Mouse (Mus musculus) stomach, embryonic 14.5 days (tissue): Measurements from ENCODE around the gene Draxin. TPM values are rescaled to one million over a fixed set of nuclear protein-coding genes. Genes with fewer than 3 reads are reported as not detected.

ENCODE experiments used
- ATAC-seq: fragments of 200-750 bp; cut with Nextera tagmentation; 2 replicates; pipeline ENCODE4 v1.8.0; 2017; ENCODE audit warnings: low read depth, moderate TSS enrichment; ENCODE audit not compliant: insufficient number of reproducible peaks, insufficient read depth, low FRiP score
- H3K27ac ChIP-seq: fragments of 300-500 bp; sonication (generic); 2 replicates; pipeline ENCODE4 v1.5.1; 2014; ENCODE audit warnings: mild to moderate bottlenecking, low read length, moderate library complexity, mixed read lengths
- H3K27me3 ChIP-seq: fragments of 300-500 bp; sonication (generic); 2 replicates; pipeline ENCODE4 v1.6.1; 2014; ENCODE audit warnings: low read length, control low read depth, mixed read lengths; ENCODE audit not compliant: control insufficient read depth, insufficient read depth
- H3K36me3 ChIP-seq: fragments of 300-500 bp; sonication (generic); 2 replicates; pipeline ENCODE4 v1.6.1; 2014; ENCODE audit warnings: mild to moderate bottlenecking, control low read depth, low read length, moderate library complexity, mixed read lengths; ENCODE audit not compliant: control insufficient read depth, insufficient read depth
- H3K4me1 ChIP-seq: fragments of 300-500 bp; sonication (generic); 2 replicates; pipeline ENCODE4 v1.6.1; 2014; ENCODE audit warnings: low read length, control low read depth, mixed read lengths; ENCODE audit not compliant: control insufficient read depth, insufficient read depth
- H3K4me2 ChIP-seq: fragments of 300-500 bp; sonication (generic); replicated peaks from 2 replicates; pipeline ENCODE4 v1.6.1; 2014; ENCODE audit warnings: low read depth, low read length, control low read depth
- H3K4me3 ChIP-seq: fragments of 300-500 bp; sonication (generic); 2 replicates; pipeline ENCODE4 v1.5.1; 2014; ENCODE audit warnings: low read depth, low read length, control low read depth
- H3K9ac ChIP-seq: fragments of 300-500 bp; sonication (generic); replicated peaks from 2 replicates; pipeline ENCODE4 v1.6.1; 2014; ENCODE audit warnings: low read depth, mild to moderate bottlenecking, control low read depth, low read length, moderate library complexity, mixed read lengths
- H3K9me3 ChIP-seq: fragments of 300-500 bp; sonication (generic); 2 replicates; pipeline ENCODE4 v1.6.1; 2016; ENCODE audit warnings: low read depth, low read length, control low read depth; ENCODE audit not compliant: control insufficient read depth
- WGBS: fragments of 180-500 bp; shearing (Covaris S2); extraction: QIAGEN DNeasy Blood & Tissue Kit; methylation state at CpG from one replicate; pipeline ENCODE4 v1.1.7; 2014; 5-methylcytosine and 5-hydroxymethylcytosine counted together
- polyA plus RNA-seq: library from polyadenylated mRNA; unstranded; fragments of >200 nt; fragmentation: Nextera tagmentation; extraction: Ambion mirVana; gene quantifications from 2 replicates; pipeline ENCODE4 v1.2.1, GENCODE M21; 2014

The Draxin gene
- polyA plus RNA-seq, 1 experiment from 2014 or later, result 0.07 TPM

- H3K9me3 ChIP-seq, result no peaks in the 10 kb centered on the region
- no peak overlapping the region for H3K27ac ChIP-seq
- no peaks in the 10 kb centered on the region; the same call in 1 of the 2 replicates for H3K36me3 ChIP-seq
- ATAC-seq, result no peak; the same call in 1 of the 2 replicates
- H3K4me3 ChIP-seq, result peak overlapping the region; percentile 41
- 34% methylated on average over 27 of the region's 27 CpGs for WGBS
- H3K9ac ChIP-seq, result 0 out of 2 replicates have a peak overlapping the region, but pooled peaks have one; percentile 34
- peak overlapping the region; percentile 97 for H3K4me2 ChIP-seq
- H3K27me3 ChIP-seq, result peaks cover 18% of the 10 kb centered on the region
- no peaks in the 10 kb centered on the region; the same call in 1 of the 2 replicates for H3K4me1 ChIP-seq
These were observed 28.2 kb upstream of the Draxin start for GRCm38 (mm10) chr4:148158436-148159348.

- H3K9ac ChIP-seq, result no peak overlapping the region
- H3K27me3 ChIP-seq, result no peaks in the 10 kb centered on the region
- H3K4me2 ChIP-seq, result no peak overlapping the region
- no peak overlapping the region for H3K27ac ChIP-seq
- H3K4me1 ChIP-seq, result no peaks in the 10 kb centered on the region; the same call in 1 of the 2 replicates
- H3K9me3 ChIP-seq, result no peaks in the 10 kb centered on the region
- no peaks in the 10 kb centered on the region; the same call in 1 of the 2 replicates for H3K36me3 ChIP-seq
- WGBS, result 70% methylated on average over 3 of the region's 3 CpGs
- no peak for ATAC-seq
- H3K4me3 ChIP-seq, result no peak overlapping the region
These were observed 24.5 kb upstream of the Draxin start for GRCm38 (mm10) chr4:148154982-148155381.

GRCm38 (mm10) chr4:148154006-148154405 is 23.5 kb upstream of the Draxin start:
- no peak overlapping the region for H3K4me3 ChIP-seq
- no peaks in the 10 kb centered on the region for H3K27me3 ChIP-seq
- H3K9me3 ChIP-seq, result no peaks in the 10 kb centered on the region
- H3K4me2 ChIP-seq, result no peak overlapping the region
- H3K9ac ChIP-seq, result no peak overlapping the region
- no peaks in the 10 kb centered on the region; the same call in 1 of the 2 replicates for H3K36me3 ChIP-seq
- H3K4me1 ChIP-seq, result no peaks in the 10 kb centered on the region; the same call in 1 of the 2 replicates
- ATAC-seq, result no peak
- WGBS, result 88% methylated on average over 4 of the region's 4 CpGs
- no peak overlapping the region for H3K27ac ChIP-seq

DNA sequence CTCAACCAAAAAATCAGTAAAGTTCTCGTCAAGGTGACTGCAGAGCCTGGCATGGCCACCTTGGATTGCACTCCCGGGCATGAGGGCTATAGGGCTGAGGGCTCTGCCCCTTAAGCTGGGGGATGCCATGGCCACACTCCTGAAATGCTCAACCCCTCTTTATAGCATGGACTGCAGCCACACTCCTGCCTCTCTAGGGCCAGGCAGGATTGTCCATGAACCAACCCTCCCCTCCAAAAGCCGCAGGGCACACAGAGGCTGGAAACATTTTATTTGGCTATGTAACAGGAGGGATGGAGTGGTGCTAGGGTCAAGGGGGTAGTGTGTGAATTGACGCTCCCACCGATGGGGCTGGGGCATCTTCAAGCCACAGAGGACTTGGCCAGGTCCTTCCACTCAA is 22.0 kb upstream of the Draxin start:
- Histone ChIP-seq H3K4me2 (no peak overlapping the region), H3K36me3 (no peaks in the 10 kb centered on the region), H3K9me3 (no peaks in the 10 kb centered on the region), H3K27ac (no peak overlapping the region), H3K4me3 (no peak overlapping the region), H3K27me3 (no peaks in the 10 kb centered on the region), H3K9ac (no peak overlapping the region), H3K4me1 (no peaks in the 10 kb centered on the region)
- WGBS, result 82% methylated on average over 5 of the region's 5 CpGs
- no peak for ATAC-seq

DNA sequence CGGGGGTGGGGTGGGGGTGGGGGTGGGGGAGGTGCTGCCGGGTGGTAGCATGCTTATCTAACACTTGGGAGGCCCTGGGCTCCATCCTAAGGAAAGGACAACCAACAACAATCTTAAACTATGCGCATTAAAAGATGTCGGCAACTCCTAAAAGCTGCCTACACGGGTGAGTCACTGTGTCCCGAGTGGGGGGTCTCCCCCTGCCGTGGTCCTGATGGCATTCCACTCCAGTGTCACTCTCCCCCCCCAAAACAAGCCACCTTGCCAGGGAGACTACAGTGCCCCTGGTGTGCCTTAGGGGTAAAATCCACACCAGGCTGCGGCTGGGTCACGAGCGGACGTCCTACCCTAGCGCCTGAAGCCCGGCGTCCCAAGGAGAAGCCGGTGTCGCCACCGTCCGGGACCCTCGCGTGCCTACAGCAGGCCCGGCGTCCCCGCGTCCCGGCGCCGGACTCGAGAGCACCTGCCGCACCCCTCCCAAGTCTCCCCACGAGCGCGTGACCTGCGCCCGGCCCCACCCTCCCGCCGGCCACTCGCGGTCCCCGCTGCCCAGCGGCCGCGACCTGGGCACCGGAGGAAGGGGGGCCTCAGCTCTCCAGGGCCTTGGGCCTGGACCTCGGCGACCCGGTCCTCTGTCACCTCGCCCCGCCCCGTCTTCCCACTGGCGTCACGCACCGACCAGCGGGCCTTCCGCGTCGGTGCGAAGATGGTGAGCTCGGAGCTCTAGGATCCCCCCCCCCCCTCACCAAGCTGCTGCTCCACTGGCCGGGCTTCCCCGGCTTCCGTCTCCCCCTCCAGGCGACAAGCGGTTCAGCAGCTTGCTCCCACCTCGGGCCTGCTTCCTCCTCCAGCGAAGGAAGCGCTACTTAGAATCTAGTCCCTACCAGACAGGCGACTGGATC is 21.0 kb upstream of the Draxin start, which contains the start of gene Fbxo6:
Gene Fbxo6, minus strand, starts transcription at position 874 of the 902 bp plus-strand sequence.
- ATAC-seq, result peak; percentile 86
- H3K9me3 ChIP-seq, result no peaks in the 10 kb centered on the region
- H3K27me3 ChIP-seq, result no peaks in the 10 kb centered on the region
- peak within 1 kb of the TSS; percentile 61 for H3K4me3 ChIP-seq
- H3K36me3 ChIP-seq, result no peaks in the 10 kb centered on the region
- 1% methylated on average over 64 of the region's 67 CpGs for WGBS
- H3K4me2 ChIP-seq, result peak within 1 kb of the TSS; percentile 93
- H3K27ac ChIP-seq, result peak within 1 kb of the TSS; percentile 85
- H3K4me1 ChIP-seq, result no peaks in the 10 kb centered on the region
- H3K9ac ChIP-seq, result peak within 1 kb of the TSS; percentile 38

DNA sequence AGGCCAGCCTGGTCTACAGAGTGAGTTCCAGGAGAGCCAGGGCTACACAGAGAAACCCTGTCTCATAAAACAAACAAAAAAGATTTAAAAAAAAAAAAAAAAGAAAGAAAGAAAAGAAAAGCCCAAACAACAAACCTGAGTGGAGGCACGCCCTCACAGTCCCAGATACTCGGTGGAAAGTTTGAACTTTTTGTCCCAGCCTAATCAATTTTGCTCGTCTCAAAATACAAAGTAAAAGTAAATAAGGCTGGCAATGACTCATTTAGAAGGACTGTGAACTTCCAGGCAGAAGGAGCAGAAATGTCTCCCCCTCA is 20.4 kb upstream of the Draxin start:
- Histone ChIP-seq H3K9me3 (no peaks in the 10 kb centered on the region), H3K4me2 (peak overlapping the region; percentile 93), H3K27ac (no peak overlapping the region), H3K27me3 (no peaks in the 10 kb centered on the region), H3K9ac (no peak overlapping the region), H3K4me3 (peak overlapping the region; percentile 61), H3K36me3 (no peaks in the 10 kb centered on the region), H3K4me1 (no peaks in the 10 kb centered on the region)
- WGBS, result 20% methylated on average over 3 of the region's 3 CpGs
- ATAC-seq, result no peak; the same call in 1 of the 2 replicates

DNA sequence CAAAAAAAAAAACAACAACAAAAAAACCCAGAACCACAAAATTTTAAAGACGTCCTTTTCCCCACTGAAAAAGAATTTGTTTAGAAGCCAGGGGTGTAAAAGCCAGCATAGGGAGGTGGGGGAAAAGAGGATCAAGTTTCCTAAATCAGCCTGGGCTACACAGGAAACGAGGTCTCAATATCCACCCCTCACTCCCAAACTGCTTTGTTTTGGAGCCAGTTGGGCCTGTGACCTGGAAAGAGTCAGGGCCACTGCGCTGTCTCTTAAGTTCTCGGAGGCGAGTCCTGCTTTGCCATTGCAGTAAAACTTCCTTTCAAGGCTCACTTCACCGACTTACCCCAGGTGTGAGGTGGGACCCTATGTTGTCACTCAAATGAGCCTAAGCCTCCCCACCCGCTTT is 19.7 kb upstream of the Draxin start:
- no peaks in the 10 kb centered on the region for H3K27me3 ChIP-seq
- H3K9me3 ChIP-seq, result no peaks in the 10 kb centered on the region
- no peaks in the 10 kb centered on the region for H3K4me1 ChIP-seq
- no peak overlapping the region for H3K4me2 ChIP-seq
- no peak overlapping the region for H3K9ac ChIP-seq
- no peak for ATAC-seq
- no peak overlapping the region for H3K27ac ChIP-seq
- H3K4me3 ChIP-seq, result no peak overlapping the region
- WGBS, result 57% methylated on average over 7 of the region's 7 CpGs
- 0 out of 2 replicates have a peak, but pooled peaks cover under 1% of the 10 kb centered on the region for H3K36me3 ChIP-seq

DNA sequence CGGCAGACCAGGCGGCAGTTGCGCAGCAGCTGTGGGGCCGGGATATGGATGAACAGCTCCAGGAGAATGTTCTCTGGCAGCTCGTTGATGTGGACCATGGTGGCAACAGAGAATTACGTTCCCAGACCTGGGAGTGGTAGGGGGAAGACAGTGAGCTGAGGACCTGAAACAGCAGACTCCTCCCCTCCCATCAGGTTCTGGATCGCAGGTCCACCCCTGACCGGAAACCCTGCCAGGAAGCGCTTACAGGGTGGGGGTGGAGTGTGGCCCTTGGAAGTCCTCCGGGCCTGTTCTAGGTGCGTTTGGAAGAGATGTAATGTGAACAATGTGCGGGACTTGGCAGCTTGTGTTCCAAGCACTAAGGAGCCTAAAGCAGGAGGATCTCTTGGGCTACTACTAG is 19.0 kb upstream of the Draxin start:
- 0 out of 2 replicates have a peak, but pooled peaks cover 3% of the 10 kb centered on the region for H3K36me3 ChIP-seq
- 55% methylated on average over 12 of the region's 12 CpGs for whole genome bisulfite sequencing
- no peak overlapping the region for H3K4me3 ChIP-seq
- H3K4me2 ChIP-seq, result no peak overlapping the region
- H3K9me3 ChIP-seq, result no peaks in the 10 kb centered on the region
- H3K4me1 ChIP-seq, result no peaks in the 10 kb centered on the region
- no peak overlapping the region for H3K27ac ChIP-seq
- ATAC-seq, result no peak
- H3K9ac ChIP-seq, result no peak overlapping the region
- no peaks in the 10 kb centered on the region for H3K27me3 ChIP-seq
